Mouse (Mus musculus) cerebellum, adult 2 months (tissue): ENCODE results near the gene Guca1a.

Experiments
- CTCF ChIP-seq: fragments of 200-500 bp; IDR thresholded peaks from 2 replicates; pipeline ENCODE4 v1.5.1; 2011; ENCODE audit warnings: low read depth, mild to moderate bottlenecking, control low read depth, low read length, moderate library complexity, borderline replicate concordance; ENCODE audit not compliant: insufficient read depth
- POLR2A ChIP-seq: fragments of 200-500 bp; IDR thresholded peaks from 2 replicates; pipeline ENCODE4 v1.6.1; 2011; ENCODE audit warnings: low read length, control low read depth, borderline replicate concordance; ENCODE audit not compliant: insufficient read depth

GRCm38 (mm10) chr17:47373991-47374390 lies 26.4 kb downstream of the Guca1a start:
- TF ChIP-seq POLR2A (no peak), CTCF (no peak)
